22 mouse cellular contexts compared by ENCODE assay signal in genomic region chr7:117621566-117621965, GRCm38 (mm10).
A peak's percentile ranks its signal among the peaks of the same experiment; 100 is the strongest.
DNase-seq lines count a peak whose midpoint lies in the region; ATAC-seq and TF ChIP-seq lines count a peak whose summit lies in the region.
"Had no signal": no experiment of that assay in that cellular context is flagged by ENCODE, and none has a peak within 500 bp of the region (broad histone marks: within the 10 kb centered on the region; RNA-seq: fewer than 3 reads in every experiment).

No protein-coding gene starts in this region.

- no peak for TF ChIP-seq CTCF in gastrocnemius, adult 2 months (IDR thresholded peaks at IDR 0.05)

- no peaks in the 10 kb centered on the region for H3K4me1 ChIP-seq in kidney, embryonic 15.5 days
- H3K4me1 ChIP-seq: heart, embryonic 12.5 days; heart, embryonic 15.5 days; intestine, embryonic 15.5 days had no signal

- H3K36me3 ChIP-seq in kidney, embryonic 15.5 days, result peaks cover 5% of the 10 kb centered on the region; the same call in 1 of the 2 replicates
- H3K36me3 ChIP-seq: forebrain, embryonic 10.5 days; heart, embryonic 12.5 days; heart, embryonic 15.5 days; hindbrain, embryonic 10.5 days; hindbrain, embryonic 13.5 days; intestine, embryonic 15.5 days had no signal

- intact Hi-C loops in gastrocnemius, adult 2 months (cut with DNase I), result loop anchor here (2.0 to 5.0 kb wide), 2 partner anchors 239 to 319 kb away; no protein-coding TSS in a partner anchor
- intact Hi-C loops in gastrocnemius, postnatal 14 days (cut with DNase I; ENCODE audit: low total_unique reads), result loop anchor here (5.0 to 10.0 kb wide), 2 partner anchors 244 to 317 kb away; no protein-coding TSS in a partner anchor

- 84% methylated on average over 4 of the region's 4 CpGs for WGBS in kidney, embryonic 15.5 days

- no peak for ATAC-seq in kidney, embryonic 15.5 days (replicated peaks; ENCODE audit: low FRiP score)
- ATAC-seq: CD4-positive, CD25-positive, alpha-beta regulatory T cell, adult 4 months; forebrain, embryonic 13.5 days; forebrain, embryonic 16.5 days; intestine, embryonic 15.5 days had no signal

- H3K4me2 ChIP-seq in kidney, embryonic 15.5 days, result no peak overlapping the region
- H3K4me2 ChIP-seq: forebrain, embryonic 13.5 days; heart, embryonic 12.5 days; heart, embryonic 15.5 days; hindbrain, embryonic 13.5 days; intestine, embryonic 15.5 days had no signal

- no peaks in the 10 kb centered on the region for H3K9me3 ChIP-seq in kidney, embryonic 15.5 days (replicated peaks)
- H3K9me3 ChIP-seq: forebrain, embryonic 10.5 days; forebrain, embryonic 13.5 days; heart, embryonic 12.5 days; heart, embryonic 15.5 days; hindbrain, embryonic 10.5 days; hindbrain, embryonic 13.5 days; intestine, embryonic 15.5 days had no signal

- H3K4me3 ChIP-seq in gastrocnemius, adult 2 months, result no peak overlapping the region
- H3K4me3 ChIP-seq in kidney, embryonic 15.5 days (replicated peaks), result no peak overlapping the region
- H3K4me3 ChIP-seq: forebrain, embryonic 10.5 days; forebrain, embryonic 13.5 days; heart, embryonic 12.5 days; heart, embryonic 15.5 days; hindbrain, embryonic 10.5 days; hindbrain, embryonic 13.5 days; intestine, embryonic 15.5 days had no signal

- no peaks in the 10 kb centered on the region for H3K27me3 ChIP-seq in kidney, embryonic 15.5 days
- H3K27me3 ChIP-seq: forebrain, embryonic 13.5 days; heart, embryonic 12.5 days; heart, embryonic 15.5 days; intestine, embryonic 15.5 days had no signal

- H3K27ac ChIP-seq in gastrocnemius, adult 2 months, result no peak overlapping the region
- H3K27ac ChIP-seq in kidney, embryonic 15.5 days, result no peak overlapping the region
- H3K27ac ChIP-seq: forebrain, embryonic 10.5 days; forebrain, embryonic 13.5 days; heart, embryonic 15.5 days; hindbrain, embryonic 10.5 days; hindbrain, embryonic 13.5 days; intestine, embryonic 15.5 days had no signal

- DNase-seq in cerebellum, postnatal 14 days, result peak; percentile 43 to 57
- no peak for DNase-seq in cerebellum, postnatal 4 days (ENCODE audit: low spot score in 2 of 2)
- peak; percentile 34 for DNase-seq in gastrocnemius, adult 2 months
- no peak for DNase-seq in gastrocnemius, postnatal 14 days
- peak; percentile 29 for DNase-seq in layer of hippocampus, adult 9-11 months
- no peak for DNase-seq in layer of hippocampus, postnatal 10 days (ENCODE audit: low spot score in 2 of 2)
- DNase-seq in skeletal muscle tissue, adult 2 months (ENCODE audit: low read depth, low spot score), result peak; percentile 22
- DNase-seq: adrenal gland, adult 2 months; adrenal gland, postnatal 14 days; cerebellum, adult 11-12 months; heart, adult 18-20 months; kidney, adult 11 months had no signal

- H3K9ac ChIP-seq in kidney, embryonic 15.5 days, result no peak overlapping the region
- H3K9ac ChIP-seq: forebrain, embryonic 13.5 days; heart, embryonic 12.5 days; heart, embryonic 15.5 days; hindbrain, embryonic 13.5 days; intestine, embryonic 15.5 days had no signal

Comparison
In these comparisons a context has a peak if more than half of its experiments do, and no peak if none do; other contexts are left out.
1. DNase-seq: peak in cerebellum, postnatal 14 days (2 of 2), gastrocnemius, adult 2 months (single experiment), layer of hippocampus, adult 9-11 months (single experiment) and skeletal muscle tissue, adult 2 months (single experiment); none in cerebellum, postnatal 4 days (0 of 2), gastrocnemius, postnatal 14 days (single experiment) and layer of hippocampus, postnatal 10 days (0 of 2).